Mouse (Mus musculus) erythroblast, embryonic 14.5 days (primary cell): ENCODE measurements at regions not wholly inside any gene's neighbourhood (a gene's known extent, or its start where the extent isn't known, plus 50 kb on each side); places are given as distances from the start of the nearest gene placed in this dataset.

Experiments
- GATA1 ChIP-seq: IDR thresholded peaks from 2 replicates; pipeline ENCODE4 v1.6.1; 2012; ENCODE audit warnings: low read length, inconsistent platforms, mixed read lengths
- TAL1 ChIP-seq: IDR thresholded peaks from 3 replicates; pipeline ENCODE4 v1.6.1; 2012; ENCODE audit warnings: low read length, inconsistent platforms, mixed read lengths

- TF ChIP-seq GATA1, result no peak
- no peak for TF ChIP-seq TAL1
These were observed 51.2 kb upstream of the Bmp4 start for GRCm38 (mm10) chr14:46441696-46442095.
